Mouse (Mus musculus) kidney, postnatal 10 days (tissue): ENCODE data around the gene Slit1.
A peak's percentile ranks its signal among the peaks of the same experiment; 100 is the strongest.

Experiments used
- DNase-seq: peaks from one replicate; pipeline ENCODE4 v3.0.0; 2021; ENCODE audit warnings: mixed read lengths

The Slit1 gene

GRCm38 (mm10) chr19:41587431-41588222, 155.8 kb downstream of the Slit1 start:
- no peak for DNase-seq

GRCm38 (mm10) chr19:41586752-41587151, 156.7 kb downstream of the Slit1 start:
- no peak for DNase-seq

GRCm38 (mm10) chr19:41582918-41583514, 160.4 kb downstream of the Slit1 start:
- no peak for DNase-seq

GRCm38 (mm10) chr19:41581706-41582420, 161.6 kb downstream of the Slit1 start, which contains the start of gene Gm340:
Gene Gm340 (plus strand): TSS chr19:41582370.
- DNase-seq: no peak

GRCm38 (mm10) chr19:41579311-41579920, 164.0 kb downstream of the Slit1 start:
- DNase-seq: peak; percentile 63

- no peak for DNase-seq
Observed at GRCm38 (mm10) chr19:41577576-41577975, 165.9 kb downstream of the Slit1 start.

- DNase-seq: no peak
Observed at GRCm38 (mm10) chr19:41573700-41574099, 169.8 kb downstream of the Slit1 start.

GRCm38 (mm10) chr19:41568791-41569190, 174.7 kb downstream of the Slit1 start:
- DNase-seq: no peak

GRCm38 (mm10) chr19:41560856-41561255, 182.6 kb downstream of the Slit1 start:
- no peak for DNase-seq

GRCm38 (mm10) chr19:41558891-41559486, 184.5 kb downstream of the Slit1 start:
- DNase-seq: no peak

- no peak for DNase-seq
Observed at GRCm38 (mm10) chr19:41557491-41557890, 186.0 kb downstream of the Slit1 start.

GRCm38 (mm10) chr19:41556981-41557380, 186.5 kb downstream of the Slit1 start:
- DNase-seq: no peak
